Mouse (Mus musculus): ENCODE data around the gene H2-D1.

DNA sequence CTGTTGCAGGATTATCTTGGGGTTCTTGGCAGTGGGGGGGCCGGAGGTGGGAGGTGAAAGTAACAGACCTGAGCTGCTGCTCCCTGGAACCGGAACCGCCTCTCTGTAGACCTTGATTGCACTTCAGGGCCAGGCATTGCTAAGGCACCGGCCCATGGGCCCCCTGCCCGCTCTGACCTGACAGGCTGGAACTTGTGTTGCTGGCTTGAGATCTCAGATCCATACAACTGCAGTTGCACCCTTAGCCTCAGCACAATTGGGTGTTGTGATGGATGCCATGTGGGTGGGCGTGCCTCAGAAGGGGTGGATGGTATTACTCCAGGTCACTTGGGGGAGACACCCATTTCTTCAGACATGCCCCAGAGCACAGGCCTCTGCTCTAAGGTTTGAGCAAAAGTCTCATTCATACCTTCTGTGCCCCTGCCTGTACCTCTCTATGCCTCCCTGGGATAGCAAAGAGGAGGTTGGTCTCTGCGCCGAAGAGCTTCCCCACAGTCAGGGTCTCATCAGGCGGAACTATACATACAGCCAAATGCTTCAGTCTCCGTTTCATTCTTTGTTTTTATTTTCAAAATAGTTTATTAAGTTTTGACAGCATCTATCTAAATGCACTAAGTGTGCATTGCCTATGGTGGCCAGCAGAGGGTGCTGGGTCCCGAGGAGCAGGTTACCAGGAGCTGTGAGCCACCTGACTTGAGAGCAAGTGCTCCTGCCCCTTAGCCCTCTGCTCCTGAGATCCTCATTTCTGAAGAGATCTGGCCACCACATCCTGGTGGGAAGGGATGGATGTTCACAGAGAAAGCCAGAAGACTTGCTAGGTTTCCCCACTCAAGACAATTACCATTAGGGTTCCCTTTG, 8.1 kb upstream of the H2-D1 start:
- TF ChIP-seq EP300 (optimal IDR thresholded peaks at IDR 0.05): no peak
- peak; percentile 90 for TF ChIP-seq CTCF (IDR thresholded peaks at IDR 0.05; ENCODE audit: low read depth)

All from stomach, postnatal 0 days (tissue).